Comparison of ENCODE assay signal across 37 mouse cellular contexts in genomic region chrX:52030146-52030545, GRCm38 (mm10). TPM values are rescaled to one million over a fixed set of nuclear protein-coding genes. Genes with fewer than 3 reads are reported as not detected.
A peak's percentile ranks its signal among the peaks of the same experiment; 100 is the strongest.
DNase-seq lines count a peak whose midpoint lies in the region; ATAC-seq and TF ChIP-seq lines count a peak whose summit lies in the region.
"Had no signal": no experiment of that assay in that cellular context is flagged by ENCODE, and none has a peak within 500 bp of the region (broad histone marks: within the 10 kb centered on the region; RNA-seq: fewer than 3 reads in every experiment).

No protein-coding gene starts in this region.

- TF ChIP-seq POLR2A in limb, embryonic 14.5 days (IDR thresholded peaks at IDR 0.05; ENCODE audit: borderline replicate concordance, extremely low read depth, insufficient read depth, insufficient read length) = no peak

- no peaks in the 10 kb centered on the region for H3K36me3 ChIP-seq in embryonic facial prominence, embryonic 14.5 days (ENCODE audit: control insufficient read depth, insufficient read depth, low read length)
- H3K36me3 ChIP-seq in limb, embryonic 14.5 days (ENCODE audit: control insufficient read depth, insufficient read depth, low read length) = no peaks in the 10 kb centered on the region
- H3K36me3 ChIP-seq in forebrain, embryonic 12.5 days (replicated peaks) = no peaks in the 10 kb centered on the region
- H3K36me3 ChIP-seq: G1E; heart, embryonic 10.5 days; limb, embryonic 13.5 days; midbrain, embryonic 10.5 days; midbrain, embryonic 15.5 days; neural tube, embryonic 15.5 days had no signal

- no peak overlapping the region for H3K4me2 ChIP-seq in embryonic facial prominence, embryonic 14.5 days (ENCODE audit: low read depth, low read length)
- no peak overlapping the region for H3K4me2 ChIP-seq in limb, embryonic 14.5 days (replicated peaks; ENCODE audit: low read depth, low read length, severe bottlenecking)
- H3K4me2 ChIP-seq in forebrain, embryonic 12.5 days = no peak overlapping the region
- H3K4me2 ChIP-seq: forebrain, embryonic 13.5 days; limb, embryonic 13.5 days; midbrain, embryonic 15.5 days; neural tube, embryonic 15.5 days had no signal

- no peaks in the 10 kb centered on the region; the same call in 1 of the 2 replicates for H3K27me3 ChIP-seq in embryonic facial prominence, embryonic 14.5 days (replicated peaks; ENCODE audit: control insufficient read depth, insufficient read depth, low read length)
- no peaks in the 10 kb centered on the region for H3K27me3 ChIP-seq in limb, embryonic 14.5 days (ENCODE audit: control insufficient read depth, insufficient read depth, low read length)
- no peaks in the 10 kb centered on the region for H3K27me3 ChIP-seq in forebrain, embryonic 12.5 days
- H3K27me3 ChIP-seq: forebrain, embryonic 13.5 days; limb, embryonic 13.5 days; midbrain, embryonic 15.5 days; neural tube, embryonic 15.5 days had no signal

- intact Hi-C loops in left cerebral cortex, postnatal 4 days (cut with DNase I) = no loop called here

- no peak overlapping the region for H3K4me3 ChIP-seq in embryonic facial prominence, embryonic 14.5 days (ENCODE audit: low read depth, low read length)
- H3K4me3 ChIP-seq in limb, embryonic 14.5 days (replicated peaks; ENCODE audit: low read length) = no peak overlapping the region
- no peak overlapping the region for H3K4me3 ChIP-seq in forebrain, embryonic 12.5 days (replicated peaks)
- H3K4me3 ChIP-seq: forebrain, embryonic 13.5 days; heart, embryonic 10.5 days; limb, embryonic 13.5 days; midbrain, embryonic 10.5 days; midbrain, embryonic 15.5 days; neural tube, embryonic 15.5 days had no signal

- no peak overlapping the region for H3K9ac ChIP-seq in embryonic facial prominence, embryonic 14.5 days (ENCODE audit: low read depth, low read length)
- H3K9ac ChIP-seq in limb, embryonic 14.5 days (ENCODE audit: low read depth, low read length, severe bottlenecking) = no peak overlapping the region
- no peak overlapping the region for H3K9ac ChIP-seq in forebrain, embryonic 12.5 days
- H3K9ac ChIP-seq: forebrain, embryonic 13.5 days; limb, embryonic 13.5 days; liver, embryonic 14.5 days; midbrain, embryonic 15.5 days; neural tube, embryonic 15.5 days had no signal

- H3K4me1 ChIP-seq in embryonic facial prominence, embryonic 14.5 days (ENCODE audit: control insufficient read depth, insufficient read depth, low read length) = no peaks in the 10 kb centered on the region
- H3K4me1 ChIP-seq in limb, embryonic 14.5 days (ENCODE audit: control insufficient read depth, insufficient read depth, low read length) = 0 out of 2 replicates have a peak, but pooled peaks cover 6% of the 10 kb centered on the region
- no peaks in the 10 kb centered on the region for H3K4me1 ChIP-seq in forebrain, embryonic 12.5 days
- H3K4me1 ChIP-seq: forebrain, embryonic 13.5 days; midbrain, embryonic 10.5 days; midbrain, embryonic 15.5 days; neural tube, embryonic 15.5 days had no signal

- H3K27ac ChIP-seq in embryonic facial prominence, embryonic 14.5 days (replicated peaks; ENCODE audit: low read depth, low read length) = peak overlapping the region; percentile 78
- no peak overlapping the region for H3K27ac ChIP-seq in limb, embryonic 14.5 days (replicated peaks; ENCODE audit: low read depth, low read length)
- no peak overlapping the region for H3K27ac ChIP-seq in forebrain, embryonic 12.5 days
- H3K27ac ChIP-seq: forebrain, embryonic 13.5 days; heart, embryonic 10.5 days; kidney, postnatal 0 days; liver, embryonic 14.5 days; midbrain, embryonic 10.5 days; midbrain, embryonic 15.5 days; neural tube, embryonic 15.5 days had no signal

- ATAC-seq in embryonic facial prominence, embryonic 14.5 days (ENCODE audit: low read depth) = peak; percentile 50; the same call in 1 of the 2 replicates
- ATAC-seq in limb, embryonic 14.5 days (ENCODE audit: low FRiP score, low read depth) = peak; percentile 41; the same call in 1 of the 2 replicates
- ATAC-seq in forebrain, embryonic 12.5 days (ENCODE audit: low FRiP score) = no peak
- ATAC-seq: forebrain, embryonic 13.5 days; hindbrain, embryonic 16.5 days; midbrain, embryonic 15.5 days; Patski had no signal

- peak; percentile 37 to 38 for DNase-seq in cerebellum, postnatal 10 days
- no peak for DNase-seq in cerebellum, adult 11-12 months
- DNase-seq in left cerebral cortex, postnatal 4 days = peak; percentile 25
- no peak for DNase-seq in left cerebral cortex, adult 11 months (ENCODE audit: low spot score)
- DNase-seq in embryonic facial prominence, embryonic 14.5 days (ENCODE audit: low spot score) = peak; percentile 79
- DNase-seq in limb, embryonic 14.5 days (ENCODE audit: low spot score) = peak; percentile 18
- no peak for DNase-seq in layer of hippocampus, adult 9-11 months
- DNase-seq: adrenal gland, postnatal 10 days; cerebellum, adult 9-10 months; embryo, embryonic 11 days; gastrocnemius, postnatal 10 days; heart, postnatal 14 days; kidney, adult 2 months; kidney, postnatal 4 days; layer of hippocampus, postnatal 36 days; lung, adult 2 months; lung, postnatal 14 days; thymus, adult 2 months; thymus, postnatal 36 days had no signal

- H3K9me3 ChIP-seq in embryonic facial prominence, embryonic 14.5 days (ENCODE audit: control insufficient read depth, low read length) = no peaks in the 10 kb centered on the region
- H3K9me3 ChIP-seq in limb, embryonic 14.5 days (ENCODE audit: control insufficient read depth, low read length) = no peaks in the 10 kb centered on the region
- no peaks in the 10 kb centered on the region for H3K9me3 ChIP-seq in forebrain, embryonic 12.5 days
- H3K9me3 ChIP-seq: forebrain, embryonic 13.5 days; G1E; heart, embryonic 10.5 days; limb, embryonic 13.5 days; midbrain, embryonic 10.5 days; midbrain, embryonic 15.5 days; neural tube, embryonic 15.5 days had no signal

- WGBS in embryonic facial prominence, embryonic 14.5 days = 48% methylated on average over 7 of the region's 7 CpGs
- WGBS in limb, embryonic 14.5 days = 54% methylated on average over 7 of the region's 7 CpGs
- WGBS in forebrain, embryonic 12.5 days = 85% methylated on average over 7 of the region's 7 CpGs

RNA-seq across cellular contexts. Expression of gene 1700080O16Rik, which starts 57.6 kb away (rescaled TPM):
- total RNA-seq in left cerebral cortex, postnatal 4 days (2021) = not detected
- not detected in 2 replicates for polyA plus RNA-seq in embryonic facial prominence, embryonic 14.5 days (2014; fragmentation: Nextera tagmentation; extraction: Ambion mirVana)
- not detected in 2 replicates for polyA plus RNA-seq in limb, embryonic 14.5 days (2012; rRNA removed)
- polyA plus RNA-seq in limb, embryonic 14.5 days (2014; fragmentation: Nextera tagmentation; extraction: Ambion mirVana) = not detected in 2 replicates
- not detected in 2 replicates for polyA plus RNA-seq in forebrain, embryonic 12.5 days (2016; fragmentation: Nextera tagmentation; extraction: Ambion mirVana)
- total RNA-seq: adrenal gland, postnatal 10 days; G1E; gastrocnemius, postnatal 10 days; granulocyte monocyte progenitor cell, adult 5-6 weeks; heart, postnatal 14 days; layer of hippocampus, adult 8-10 months; layer of hippocampus, postnatal 36 days; left cerebral cortex, postnatal 10 days; megakaryocyte progenitor cell, adult 5-6 weeks had no signal
- polyA plus RNA-seq: forebrain, embryonic 13.5 days; G1E; heart, embryonic 10.5 days; hindbrain, embryonic 11.5 days; hindbrain, embryonic 16.5 days; intestine, embryonic 14.5 days; kidney, adult 2 months; kidney, postnatal 0 days; limb, embryonic 13.5 days; liver, embryonic 14.5 days; lung, adult 2 months; midbrain, embryonic 10.5 days; midbrain, embryonic 15.5 days; neural tube, embryonic 15.5 days; Patski had no signal

Comparison
In these comparisons a context has a peak if more than half of its experiments do, and no peak if none do; other contexts are left out.
1. DNase-seq: peak in cerebellum, postnatal 10 days (2 of 2), left cerebral cortex, postnatal 4 days (single experiment), embryonic facial prominence, embryonic 14.5 days (single experiment) and limb, embryonic 14.5 days (single experiment); none in cerebellum, adult 11-12 months (single experiment), left cerebral cortex, adult 11 months (single experiment) and layer of hippocampus, adult 9-11 months (single experiment).